Mouse (Mus musculus) bone marrow macrophage, adult 2 months (primary cell): ENCODE measurements around the gene Usp10. TPM values are rescaled to one million over a fixed set of nuclear protein-coding genes. Genes with fewer than 3 reads are reported as not detected.

Source experiments
- H3K27ac ChIP-seq: 2 replicates; pipeline ENCODE4 v1.5.1; 2012; ENCODE audit warnings: low read depth, low read length; ENCODE audit not compliant: insufficient read depth
- H3K4me1 ChIP-seq: 2 replicates; pipeline ENCODE4 v1.6.1; 2012; ENCODE audit warnings: low read length; ENCODE audit not compliant: control insufficient read depth, insufficient read depth
- H3K4me3 ChIP-seq: 2 replicates; pipeline ENCODE4 v1.5.1; 2012; ENCODE audit warnings: mild to moderate bottlenecking, low read length, moderate library complexity; ENCODE audit not compliant: insufficient read depth
- CTCF ChIP-seq: IDR thresholded peaks from 2 replicates; pipeline ENCODE4 v1.5.1; 2012; ENCODE audit warnings: low read depth, mild to moderate bottlenecking, low read length, moderate library complexity
- POLR2A ChIP-seq: IDR thresholded peaks from 2 replicates; pipeline ENCODE4 v1.6.1; 2012; ENCODE audit warnings: mild to moderate bottlenecking, low read depth, low read length, borderline replicate concordance
- polyA plus RNA-seq: library from polyadenylated mRNA; stranded (reverse); fragments of >200 nt; gene quantifications from 2 replicates; pipeline ENCODE4 v1.2.4, GENCODE M21; 2012; ENCODE audit not compliant: missing spikeins, insufficient read depth, insufficient read length

Usp10 gene
- polyA plus RNA-seq, 1 experiment = 19.2 TPM

GRCm38 (mm10) chr8:119986174-119986573 lies 76.0 kb downstream of the Usp10 start:
- no peak overlapping the region for H3K27ac ChIP-seq
- peaks cover 14% of the 10 kb centered on the region for H3K4me1 ChIP-seq
- no peak overlapping the region for H3K4me3 ChIP-seq
- TF ChIP-seq CTCF (no peak), POLR2A (no peak)

DNA sequence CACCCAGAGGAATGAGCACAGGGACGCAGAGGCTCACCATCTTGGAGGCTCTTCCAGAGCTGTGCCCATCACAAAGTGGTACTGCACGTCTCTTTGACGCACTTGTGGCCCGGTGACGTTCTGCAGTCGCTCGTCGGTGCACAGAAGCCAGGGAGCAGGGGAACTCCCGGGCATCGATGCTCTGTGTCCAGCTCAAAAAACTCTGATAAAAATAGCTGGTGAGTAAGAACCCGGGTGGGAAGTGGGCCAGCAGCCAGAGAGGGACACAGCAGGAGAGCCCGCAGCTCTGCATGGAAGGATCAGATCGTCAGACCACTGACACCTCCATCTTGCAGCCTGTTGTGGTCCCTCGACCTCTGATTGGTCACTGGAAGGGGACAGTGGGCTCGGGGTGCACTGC lies 77.9 kb downstream of the Usp10 start:
- Histone ChIP-seq H3K4me1 (peaks cover 14% of the 10 kb centered on the region), H3K4me3 (0 out of 2 replicates have a peak overlapping the region, but pooled peaks have one; percentile 10), H3K27ac (no peak overlapping the region)
- TF ChIP-seq CTCF (no peak), POLR2A (no peak)

DNA sequence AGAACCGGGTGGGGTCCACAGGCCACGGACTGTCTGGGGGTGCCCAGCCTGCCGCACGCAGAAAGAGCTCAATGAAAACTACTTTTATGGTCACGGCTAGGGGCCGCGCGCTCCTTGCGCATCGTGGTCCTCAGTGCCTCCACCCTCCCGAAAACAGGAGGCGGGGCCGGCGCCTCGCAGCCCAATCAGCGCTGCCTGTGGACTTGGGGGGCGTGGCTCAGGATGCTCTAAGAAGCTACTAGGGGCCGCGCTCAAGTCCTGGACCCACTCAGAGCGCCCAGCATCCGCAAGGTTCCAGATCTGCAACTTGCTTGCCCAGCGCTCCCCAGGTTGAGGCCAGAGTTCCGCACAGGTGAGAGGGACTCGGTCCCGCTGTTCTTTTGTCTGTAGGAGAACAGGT lies 82.1 kb downstream of the Usp10 start, which contains the start of gene Crispld2:
Gene Crispld2, plus strand, starts transcription at position 190 of the 400 bp plus-strand sequence.
- no peak within 1 kb of the TSS for H3K4me3 ChIP-seq
- H3K27ac ChIP-seq = no peak within 1 kb of the TSS

DNA sequence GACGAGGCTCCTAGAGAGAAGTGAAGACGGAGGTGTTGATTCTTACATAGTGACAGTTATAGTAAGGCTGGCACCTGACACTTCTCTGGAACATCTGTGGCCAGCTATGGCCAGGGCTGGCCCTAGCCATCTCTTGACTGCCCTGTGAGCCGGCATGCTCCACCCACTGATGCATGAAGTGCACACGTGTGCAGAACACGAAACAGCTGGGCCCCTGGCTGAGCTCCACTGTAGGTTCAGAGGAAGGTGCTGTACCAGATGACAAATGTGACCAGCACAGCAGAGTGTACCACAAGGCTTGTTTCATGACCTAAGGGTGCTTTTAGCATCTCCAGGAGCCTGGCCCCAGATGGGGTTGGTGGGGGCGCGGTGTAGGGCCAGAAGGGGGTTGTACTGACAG lies 84.0 kb downstream of the Usp10 start:
- no peak overlapping the region for H3K27ac ChIP-seq
- H3K4me3 ChIP-seq = no peak overlapping the region
- H3K4me1 ChIP-seq = no peaks in the 10 kb centered on the region
- no peak for TF ChIP-seq CTCF

More for the DNA sequence above, 82.1 kb downstream of the Usp10 start, which contains the start of gene Crispld2:
- no peak for TF ChIP-seq CTCF
- no peak for TF ChIP-seq POLR2A
- H3K4me1 ChIP-seq = peaks cover 11% of the 10 kb centered on the region

DNA sequence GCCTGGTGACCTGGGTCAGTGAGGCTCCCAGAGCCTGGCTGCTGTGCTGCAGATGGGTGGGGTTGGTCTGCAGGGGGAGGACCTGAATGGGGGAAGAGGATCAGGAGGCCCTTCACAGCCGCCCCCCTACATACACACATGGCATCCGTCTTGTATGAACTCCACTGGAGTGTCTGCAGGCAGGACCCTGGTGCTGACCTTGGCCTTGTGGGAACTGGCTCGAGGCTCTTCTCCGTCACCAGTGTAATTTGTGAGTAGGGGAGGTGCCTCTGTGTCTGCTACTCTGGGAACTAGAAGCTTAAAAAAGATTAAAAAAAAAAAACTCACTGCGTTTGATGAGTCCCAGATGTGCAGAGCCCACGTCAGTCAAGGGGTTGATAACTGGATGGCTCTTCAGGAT lies 84.4 kb downstream of the Usp10 start:
- Histone ChIP-seq H3K4me3 (no peak overlapping the region), H3K27ac (no peak overlapping the region), H3K4me1 (no peaks in the 10 kb centered on the region)
- no peak for TF ChIP-seq CTCF

- TF ChIP-seq CTCF = no peak
- no peak for TF ChIP-seq POLR2A
- Histone ChIP-seq H3K4me1 (no peaks in the 10 kb centered on the region), H3K27ac (no peak overlapping the region), H3K4me3 (no peak overlapping the region)
These were observed 87.1 kb downstream of the Usp10 start for GRCm38 (mm10) chr8:119997266-119997665.

DNA sequence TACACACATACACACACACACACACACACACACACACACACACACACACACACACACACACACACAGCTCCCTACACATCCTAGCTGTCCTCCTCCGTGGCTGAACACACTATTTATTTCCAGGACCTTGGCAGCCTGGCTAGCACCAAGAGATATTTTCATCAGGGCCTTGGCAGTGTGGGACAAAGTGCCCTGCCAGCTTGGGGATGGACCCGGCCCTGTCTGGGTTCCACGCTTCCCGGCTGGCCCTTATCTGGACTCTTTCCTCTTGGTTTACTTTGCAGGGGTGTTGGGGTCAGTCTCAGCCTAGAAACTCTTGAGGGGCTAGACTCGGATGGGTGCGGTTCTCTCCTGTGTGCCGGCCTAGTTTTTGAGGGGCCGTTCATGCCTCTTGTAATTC lies 90.3 kb downstream of the Usp10 start:
- TF ChIP-seq POLR2A (no peak), CTCF (no peak)
- H3K4me3 ChIP-seq = no peak overlapping the region
- no peak overlapping the region for H3K27ac ChIP-seq
- H3K4me1 ChIP-seq = no peaks in the 10 kb centered on the region

DNA sequence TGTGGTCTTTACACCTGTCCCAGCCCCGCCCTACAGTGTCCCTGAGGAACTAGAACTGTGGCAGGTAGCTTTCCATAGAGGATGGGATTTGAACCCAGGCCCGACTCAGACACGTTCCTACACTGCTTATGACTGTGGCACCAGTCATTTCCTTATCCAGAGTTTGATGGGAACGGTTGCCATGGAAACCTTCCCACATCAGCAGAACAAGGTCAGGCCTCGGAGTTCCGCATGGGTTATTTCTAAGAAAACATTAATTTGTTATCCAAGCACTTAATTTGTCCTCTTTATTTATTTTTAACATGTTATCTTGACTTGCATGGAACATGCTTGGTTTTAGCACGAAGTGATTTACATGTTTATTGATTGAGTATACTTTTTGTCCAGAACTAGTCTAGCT lies 91.6 kb downstream of the Usp10 start:
- TF ChIP-seq POLR2A = no peak
- no peaks in the 10 kb centered on the region for H3K4me1 ChIP-seq
- H3K27ac ChIP-seq = no peak overlapping the region
- H3K4me3 ChIP-seq = no peak overlapping the region

GRCm38 (mm10) chr8:120002348-120002747 lies 92.2 kb downstream of the Usp10 start:
- Histone ChIP-seq H3K4me1 (no peaks in the 10 kb centered on the region), H3K27ac (no peak overlapping the region), H3K4me3 (no peak overlapping the region)
- no peak for TF ChIP-seq POLR2A
- no peak for TF ChIP-seq CTCF

GRCm38 (mm10) chr8:120004154-120004702 lies 94.1 kb downstream of the Usp10 start:
- Histone ChIP-seq H3K4me3 (no peak overlapping the region), H3K27ac (no peak overlapping the region), H3K4me1 (no peaks in the 10 kb centered on the region)
- TF ChIP-seq CTCF (no peak), POLR2A (no peak)

GRCm38 (mm10) chr8:120004705-120005381 lies 94.7 kb downstream of the Usp10 start:
- Histone ChIP-seq H3K27ac (no peak overlapping the region), H3K4me3 (no peak overlapping the region), H3K4me1 (no peaks in the 10 kb centered on the region)
- TF ChIP-seq CTCF = no peak
- no peak for TF ChIP-seq POLR2A
